Mouse (Mus musculus) CD8-positive naive resting alpha-beta T cell, adult 57 days (primary cell): Measurements from ENCODE around the gene H2-Q4. TPM values are rescaled to one million over a fixed set of nuclear protein-coding genes. Genes with fewer than 3 reads are reported as not detected.

Experiments used
- total RNA-seq: library from RNA; stranded (reverse); gene quantifications from one replicate; pipeline ENCODE4 v1.2.4, GENCODE M21; 2023

Gene H2-Q4
- total RNA-seq = 491 TPM

GRCm38 (mm10) chr17:35379369-35379728 lies at the start of gene H2-Q4:
Gene H2-Q4 (plus strand): TSS chr17:35379617.

GRCm38 (mm10) chr17:35342071-35342671 lies 37.2 kb upstream of the H2-Q4 start, which contains the start of gene H2-Q2:
Gene H2-Q2 (plus strand): TSS chr17:35342242.

GRCm38 (mm10) chr17:35424624-35425416 lies 45.4 kb downstream of the H2-Q4 start, which contains the start of gene H2-Q6:
Gene H2-Q6 (plus strand): TSS chr17:35424850.

Other genes with a start within 250 kb of the H2-Q4 start
- not detected for gene Apom, start 247.6 kb upstream of the H2-Q4 start, total RNA-seq
- 377 TPM for gene Bag6, start 244.4 kb upstream of the H2-Q4 start, total RNA-seq
- 311 TPM for gene Prrc2a, start 214.7 kb upstream of the H2-Q4 start, total RNA-seq
- gene Aif1, start 203.5 kb upstream of the H2-Q4 start, total RNA-seq = 2.4 TPM
- gene Lst1, start 191.2 kb upstream of the H2-Q4 start, total RNA-seq = 19.8 TPM
- gene Ltb, start 185.2 kb upstream of the H2-Q4 start, total RNA-seq = 515 TPM
- 17.4 TPM for gene Tnf, start 177.6 kb upstream of the H2-Q4 start, total RNA-seq
- gene Lta, start 174.3 kb upstream of the H2-Q4 start, total RNA-seq = 16.4 TPM
- gene Gm16181, start 158.8 kb upstream of the H2-Q4 start, total RNA-seq = not detected
- 2.9 TPM for gene Atp6v1g2, start 146.0 kb upstream of the H2-Q4 start, total RNA-seq
- 12.2 TPM for gene Nfkbil1, start 143.8 kb upstream of the H2-Q4 start, total RNA-seq
- 460 TPM for gene Ddx39b, start 137.9 kb upstream of the H2-Q4 start, total RNA-seq
- 2,305 TPM for gene H2-D1, start 116.9 kb upstream of the H2-Q4 start, total RNA-seq
- gene H2-Q1, start 59.2 kb upstream of the H2-Q4 start, total RNA-seq = 16.9 TPM
- gene H2-Q2, start 37.4 kb upstream of the H2-Q4 start, total RNA-seq = 10.5 TPM
- 143 TPM for gene H2-Q6, start 45.2 kb downstream of the H2-Q4 start, total RNA-seq
- 493 TPM for gene H2-Q7, start 59.5 kb downstream of the H2-Q4 start, total RNA-seq
- 62.6 TPM for gene H2-Q10, start 90.5 kb downstream of the H2-Q4 start, total RNA-seq
- gene Pou5f1, start 126.4 kb downstream of the H2-Q4 start, total RNA-seq = 1.3 TPM
- gene Tcf19, start 137.2 kb downstream of the H2-Q4 start, total RNA-seq = 6.7 TPM
- gene Cchcr1, start 137.5 kb downstream of the H2-Q4 start, total RNA-seq = 12.5 TPM
- not detected for gene Psors1c2, start 153.6 kb downstream of the H2-Q4 start, total RNA-seq
- gene Cdsn, start 172.5 kb downstream of the H2-Q4 start, total RNA-seq = not detected
- not detected for gene 2300002M23Rik, start 187.8 kb downstream of the H2-Q4 start, total RNA-seq
- not detected for gene Sfta2, start 221.9 kb downstream of the H2-Q4 start, total RNA-seq
- not detected for gene Gm9573, start 247.0 kb downstream of the H2-Q4 start, total RNA-seq